Mouse (Mus musculus) midbrain, embryonic 11.5 days (tissue): ENCODE measurements at regions not wholly inside any gene's neighbourhood (a gene's known extent, or its start where the extent isn't known, plus 50 kb on each side); places are given as distances from the start of the nearest gene placed in this dataset.

ENCODE experiments used
- ATAC-seq: fragments of 200-750 bp; cut with Nextera tagmentation; 2 replicates; pipeline ENCODE4 v1.8.0; 2017; ENCODE audit warnings: moderate TSS enrichment, moderate library complexity; ENCODE audit not compliant: low FRiP score
- DNase-seq: peaks from one replicate; pipeline ENCODE4 v3.0.0; 2015; ENCODE audit warnings: low spot score; ENCODE audit errors: missing footprints
- H3K27ac ChIP-seq: fragments of 300-500 bp; sonication (generic); 2 replicates; pipeline ENCODE4 v1.5.1; 2014; ENCODE audit warnings: low read depth, low read length
- H3K27me3 ChIP-seq: fragments of 300-500 bp; sonication (generic); 2 replicates; pipeline ENCODE4 v1.6.1; 2014; ENCODE audit warnings: mild to moderate bottlenecking, low read length, moderate library complexity, mixed read lengths; ENCODE audit not compliant: control insufficient read depth, insufficient read depth
- H3K36me3 ChIP-seq: fragments of 300-500 bp; sonication (generic); 2 replicates; pipeline ENCODE4 v1.6.1; 2014; ENCODE audit warnings: mild to moderate bottlenecking, low read length, moderate library complexity, mixed read lengths; ENCODE audit not compliant: control insufficient read depth, insufficient read depth
- H3K4me1 ChIP-seq: fragments of 300-500 bp; sonication (generic); 2 replicates; pipeline ENCODE4 v1.6.1; 2014; ENCODE audit warnings: low read length; ENCODE audit not compliant: control insufficient read depth, insufficient read depth
- H3K4me2 ChIP-seq: fragments of 300-500 bp; sonication (generic); 2 replicates; pipeline ENCODE4 v1.6.1; 2014; ENCODE audit warnings: mild to moderate bottlenecking, moderate library complexity
- H3K4me3 ChIP-seq: fragments of 300-500 bp; sonication (generic); 2 replicates; pipeline ENCODE4 v1.5.1; 2014; ENCODE audit warnings: low read depth, low read length
- H3K9ac ChIP-seq: fragments of 300-500 bp; sonication (generic); 2 replicates; pipeline ENCODE4 v1.6.1; 2014; ENCODE audit warnings: low read length
- H3K9me3 ChIP-seq: fragments of 300-500 bp; sonication (generic); 2 replicates; pipeline ENCODE4 v1.6.1; 2016; ENCODE audit warnings: low read length; ENCODE audit not compliant: control insufficient read depth
- WGBS: fragments of 180-500 bp; shearing (Covaris S2); extraction: QIAGEN DNeasy Blood & Tissue Kit; methylation state at CpG from one replicate; pipeline ENCODE4 v1.1.7; 2014; 5-methylcytosine and 5-hydroxymethylcytosine counted together

DNA sequence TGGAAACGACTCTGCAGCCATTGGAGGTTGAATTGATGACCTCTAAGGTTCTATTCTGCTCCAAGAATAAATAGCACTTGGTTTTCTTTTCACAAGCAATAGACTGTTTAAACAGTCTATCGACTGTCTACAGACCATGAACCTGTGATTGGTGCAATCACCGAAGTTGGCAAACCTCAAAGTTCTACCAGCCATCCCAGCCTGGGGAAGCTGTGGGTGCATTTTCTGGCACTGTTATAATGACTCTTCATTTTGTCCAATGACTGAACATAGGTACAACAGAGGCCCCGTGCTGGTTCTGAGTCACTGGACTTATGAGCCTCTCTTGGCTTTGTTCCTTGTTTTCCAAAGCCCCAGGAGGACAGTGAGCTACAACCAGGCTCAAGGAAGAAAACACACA lies 178.6 kb downstream of the Kdr start:
- Histone ChIP-seq H3K4me2 (no peak overlapping the region), H3K9me3 (no peaks in the 10 kb centered on the region), H3K27ac (no peak overlapping the region), H3K4me3 (no peak overlapping the region), H3K4me1 (no peaks in the 10 kb centered on the region), H3K9ac (no peak overlapping the region), H3K27me3 (no peaks in the 10 kb centered on the region), H3K36me3 (no peaks in the 10 kb centered on the region)
- WGBS: 82% methylated on average over 4 of the region's 4 CpGs
- ATAC-seq (no peak), DNase-seq (no peak)

DNA sequence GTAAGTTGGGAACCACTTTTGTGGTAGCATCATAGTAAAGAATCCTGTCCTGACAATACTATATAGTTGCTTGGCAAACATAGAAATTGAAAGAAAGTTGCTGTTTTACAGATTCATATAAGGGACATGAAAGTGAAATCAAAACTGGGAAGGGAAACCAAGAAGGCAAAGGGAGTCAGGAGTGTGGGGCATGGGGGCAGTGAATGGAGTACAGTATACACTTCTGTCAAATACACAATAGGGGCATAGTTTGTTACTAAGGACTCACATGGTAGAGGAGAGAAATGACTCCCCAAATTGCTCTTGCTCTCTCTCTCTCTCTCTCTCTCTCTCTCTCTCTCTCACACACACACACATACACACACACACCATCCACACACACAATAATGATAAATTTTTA lies 185.1 kb downstream of the Kdr start:
- Histone ChIP-seq H3K4me2 (no peak overlapping the region), H3K9me3 (no peaks in the 10 kb centered on the region), H3K4me1 (no peaks in the 10 kb centered on the region), H3K27me3 (no peaks in the 10 kb centered on the region), H3K27ac (no peak overlapping the region), H3K4me3 (no peak overlapping the region), H3K36me3 (no peaks in the 10 kb centered on the region), H3K9ac (no peak overlapping the region)
- DNase-seq: peak; percentile 66
- no peak for ATAC-seq

DNA sequence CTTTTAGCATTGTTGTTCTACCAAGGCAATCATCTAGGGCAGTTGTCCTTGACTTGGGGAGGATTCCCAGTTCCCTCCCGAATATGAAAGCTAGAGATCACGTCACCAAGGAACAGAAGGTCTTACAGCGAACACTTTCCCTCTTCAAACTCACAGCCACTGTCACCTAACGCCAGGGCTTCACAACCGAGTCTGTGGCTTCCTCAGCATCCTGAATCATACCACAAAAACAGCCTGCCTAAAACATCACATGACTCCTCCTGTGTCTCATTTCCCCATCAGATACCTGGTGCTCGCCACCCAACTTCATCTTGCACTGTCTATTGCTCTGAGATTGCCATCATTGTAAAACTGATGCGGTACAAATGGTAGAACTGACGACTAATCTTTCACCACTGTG lies 186.5 kb downstream of the Kdr start:
- H3K9me3 ChIP-seq: no peaks in the 10 kb centered on the region
- H3K4me3 ChIP-seq: no peak overlapping the region
- WGBS: 88% methylated on average over 8 of the region's 8 CpGs
- H3K36me3 ChIP-seq: no peaks in the 10 kb centered on the region
- peak; percentile 17 for DNase-seq
- H3K27me3 ChIP-seq: no peaks in the 10 kb centered on the region
- no peak overlapping the region for H3K4me2 ChIP-seq
- no peak overlapping the region for H3K9ac ChIP-seq
- H3K4me1 ChIP-seq: no peaks in the 10 kb centered on the region
- H3K27ac ChIP-seq: no peak overlapping the region
- no peak for ATAC-seq

DNA sequence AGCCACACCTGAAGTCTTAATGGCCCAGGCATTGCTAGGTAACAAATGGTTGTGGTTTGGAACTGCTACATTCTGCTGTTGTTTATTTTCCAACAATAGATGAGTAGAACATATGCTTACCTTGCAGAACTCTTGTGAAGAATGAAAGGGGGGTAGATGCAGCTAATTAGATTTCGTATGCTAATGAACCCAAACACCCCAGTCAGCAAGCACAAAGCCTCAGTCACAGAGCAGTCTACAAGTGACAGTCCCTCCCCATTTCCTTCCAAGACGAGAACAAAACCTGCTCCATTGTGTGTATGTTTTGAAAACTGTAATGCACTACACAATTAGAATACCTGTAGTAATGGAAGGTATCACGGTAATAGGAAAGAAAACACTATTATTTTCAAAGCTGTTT lies 190.2 kb downstream of the Kdr start:
- no peak overlapping the region for H3K27ac ChIP-seq
- no peaks in the 10 kb centered on the region for H3K4me1 ChIP-seq
- no peak for DNase-seq
- no peaks in the 10 kb centered on the region for H3K9me3 ChIP-seq
- no peak overlapping the region for H3K4me3 ChIP-seq
- no peaks in the 10 kb centered on the region for H3K27me3 ChIP-seq
- WGBS: 48% methylated on average over 3 of the region's 3 CpGs
- no peaks in the 10 kb centered on the region for H3K36me3 ChIP-seq
- H3K9ac ChIP-seq: no peak overlapping the region
- H3K4me2 ChIP-seq: no peak overlapping the region
- ATAC-seq: no peak

DNA sequence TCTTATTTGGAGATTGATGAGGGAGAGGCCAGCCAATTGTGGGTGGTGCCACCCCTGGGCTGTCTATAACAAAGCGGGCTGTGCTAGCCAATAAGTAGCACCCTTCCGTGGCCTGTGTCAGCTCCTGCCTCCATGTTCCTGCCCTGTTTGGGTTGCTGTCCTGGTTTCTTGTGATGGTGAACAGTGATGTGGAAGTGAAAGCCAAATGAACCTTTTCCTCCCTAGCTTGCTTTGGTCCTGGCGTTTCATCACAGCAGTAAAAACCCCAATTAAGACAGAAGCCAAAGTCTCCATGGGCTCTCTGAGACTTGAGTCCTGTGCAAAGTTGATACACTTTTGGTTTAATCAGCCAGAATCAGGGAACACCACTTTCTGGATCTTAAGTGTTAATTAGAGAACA lies 192.1 kb downstream of the Kdr start:
- ATAC-seq (no peak), DNase-seq (peak; percentile 62)
- WGBS: 97% methylated on average over 3 of the region's 3 CpGs
- no peaks in the 10 kb centered on the region for H3K27me3 ChIP-seq
- no peaks in the 10 kb centered on the region for H3K36me3 ChIP-seq
- H3K9me3 ChIP-seq: no peaks in the 10 kb centered on the region
- H3K9ac ChIP-seq: no peak overlapping the region
- no peak overlapping the region for H3K4me3 ChIP-seq
- no peak overlapping the region for H3K4me2 ChIP-seq
- H3K4me1 ChIP-seq: no peaks in the 10 kb centered on the region
- no peak overlapping the region for H3K27ac ChIP-seq

DNA sequence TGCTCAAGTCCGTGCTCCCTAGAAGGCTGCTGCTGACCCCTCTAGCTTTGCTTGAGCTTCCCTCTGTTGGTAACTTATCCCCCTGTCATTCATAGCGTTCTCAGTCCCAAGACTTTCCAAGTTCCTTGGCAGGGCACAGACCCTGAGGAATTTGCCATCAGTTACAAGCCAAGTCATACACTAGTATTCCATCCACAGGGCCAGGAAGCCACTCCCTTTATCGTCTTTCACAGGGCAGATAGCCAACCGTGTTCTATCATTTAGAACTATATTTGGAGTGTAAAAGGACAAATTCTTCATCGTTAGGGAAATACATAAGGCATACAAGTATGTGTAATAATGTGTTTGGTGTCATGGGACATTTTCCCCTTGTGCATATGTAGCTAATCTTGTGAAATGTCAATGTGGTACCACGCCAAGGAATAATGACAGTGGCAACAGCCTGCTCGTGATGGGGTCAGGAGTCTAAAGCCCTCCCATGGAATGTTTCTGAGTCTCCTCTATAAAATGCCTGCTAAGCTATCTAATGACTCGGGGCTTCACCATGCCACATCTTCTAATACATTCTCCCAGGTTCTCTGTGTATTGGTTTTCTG lies 193.2 kb downstream of the Kdr start:
- Histone ChIP-seq H3K9ac (no peak overlapping the region), H3K27me3 (no peaks in the 10 kb centered on the region), H3K4me1 (no peaks in the 10 kb centered on the region), H3K4me2 (no peak overlapping the region), H3K36me3 (no peaks in the 10 kb centered on the region), H3K4me3 (no peak overlapping the region), H3K9me3 (no peaks in the 10 kb centered on the region), H3K27ac (no peak overlapping the region)
- ATAC-seq (no peak), DNase-seq (peak; percentile 33)
- 89% methylated on average over 8 of the region's 8 CpGs for WGBS

DNA sequence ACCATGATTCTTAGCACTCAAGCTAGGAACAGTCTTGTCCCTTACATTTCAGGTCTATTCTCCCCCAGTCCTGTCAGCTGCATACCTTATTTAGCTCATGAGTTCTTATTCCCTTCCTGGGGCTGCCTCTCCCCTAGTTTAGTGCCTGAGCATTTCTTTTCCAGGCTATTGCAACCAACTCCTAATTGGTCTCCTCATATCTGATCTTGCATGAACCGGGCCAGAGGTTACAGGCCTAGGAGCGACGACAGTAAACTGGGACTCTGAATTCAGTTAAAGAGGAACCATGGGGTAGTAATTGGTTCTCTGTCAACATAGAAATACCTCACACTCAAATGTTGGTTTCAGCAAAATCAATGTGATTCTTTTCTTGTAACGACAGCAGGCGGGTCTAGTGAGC lies 195.9 kb downstream of the Kit start:
- 85% methylated on average over 5 of the region's 5 CpGs for WGBS
- no peak overlapping the region for H3K4me3 ChIP-seq
- H3K27me3 ChIP-seq: no peaks in the 10 kb centered on the region
- H3K9me3 ChIP-seq: no peaks in the 10 kb centered on the region
- H3K27ac ChIP-seq: no peak overlapping the region
- DNase-seq: no peak
- no peaks in the 10 kb centered on the region for H3K36me3 ChIP-seq
- no peak for ATAC-seq
- H3K9ac ChIP-seq: no peak overlapping the region
- H3K4me1 ChIP-seq: no peaks in the 10 kb centered on the region
- H3K4me2 ChIP-seq: no peak overlapping the region

DNA sequence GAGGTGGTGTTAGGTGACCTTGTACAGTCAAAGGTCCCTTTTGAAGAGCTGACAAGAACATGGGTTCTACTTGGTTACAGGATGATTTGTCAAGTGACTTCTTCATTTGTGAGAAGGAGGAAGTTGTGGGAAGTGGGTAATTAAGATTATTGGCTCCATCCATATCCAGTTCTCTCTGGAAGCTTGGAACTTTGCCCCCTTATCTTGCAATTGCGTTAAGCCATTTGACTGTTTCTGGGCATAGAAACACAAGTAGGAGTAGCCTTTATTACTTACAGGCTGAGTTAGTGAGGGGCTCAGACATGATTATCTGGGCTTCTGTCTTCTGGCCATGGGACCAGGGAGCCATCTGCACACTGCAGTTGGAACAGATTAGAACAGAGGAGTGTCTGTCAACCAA lies 192.5 kb downstream of the Kit start:
- WGBS: 89% methylated on average over 1 of the region's 1 CpGs

DNA sequence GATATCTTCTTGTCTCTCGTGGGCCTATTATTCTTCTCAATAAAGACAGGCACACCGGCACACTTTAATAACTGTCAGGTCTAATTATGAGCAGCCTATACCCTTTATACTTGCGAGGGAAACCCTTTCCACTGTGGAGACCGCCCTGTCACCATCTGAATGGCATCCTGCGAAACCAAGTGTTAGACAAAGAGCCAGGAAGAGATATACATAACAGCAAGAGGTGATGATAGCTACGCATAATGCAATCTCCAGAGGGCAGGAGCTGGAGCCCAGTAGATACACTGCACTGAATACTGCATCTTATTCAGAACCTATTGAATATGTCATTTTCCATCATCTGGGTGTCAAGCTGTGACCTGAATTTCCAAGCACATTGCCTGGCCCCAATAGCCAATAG lies 187.7 kb downstream of the Kit start:
- no peak overlapping the region for H3K9ac ChIP-seq
- no peak overlapping the region for H3K4me2 ChIP-seq
- no peaks in the 10 kb centered on the region for H3K27me3 ChIP-seq
- H3K36me3 ChIP-seq: no peaks in the 10 kb centered on the region
- WGBS: 76% methylated on average over 6 of the region's 6 CpGs
- no peaks in the 10 kb centered on the region for H3K4me1 ChIP-seq
- no peak for ATAC-seq
- H3K9me3 ChIP-seq: no peaks in the 10 kb centered on the region
- no peak overlapping the region for H3K4me3 ChIP-seq
- DNase-seq: peak; percentile 47
- H3K27ac ChIP-seq: no peak overlapping the region

More for the DNA sequence above, 192.5 kb downstream of the Kit start:
- no peak for ATAC-seq
- no peak overlapping the region for H3K27ac ChIP-seq
- H3K4me2 ChIP-seq: no peak overlapping the region
- no peaks in the 10 kb centered on the region for H3K27me3 ChIP-seq
- H3K4me3 ChIP-seq: no peak overlapping the region
- H3K36me3 ChIP-seq: no peaks in the 10 kb centered on the region
- DNase-seq: peak; percentile 60
- H3K9me3 ChIP-seq: no peaks in the 10 kb centered on the region
- H3K9ac ChIP-seq: no peak overlapping the region
- H3K4me1 ChIP-seq: no peaks in the 10 kb centered on the region
